Mouse (Mus musculus): ENCODE measurements around the gene Osbpl5.

DNA sequence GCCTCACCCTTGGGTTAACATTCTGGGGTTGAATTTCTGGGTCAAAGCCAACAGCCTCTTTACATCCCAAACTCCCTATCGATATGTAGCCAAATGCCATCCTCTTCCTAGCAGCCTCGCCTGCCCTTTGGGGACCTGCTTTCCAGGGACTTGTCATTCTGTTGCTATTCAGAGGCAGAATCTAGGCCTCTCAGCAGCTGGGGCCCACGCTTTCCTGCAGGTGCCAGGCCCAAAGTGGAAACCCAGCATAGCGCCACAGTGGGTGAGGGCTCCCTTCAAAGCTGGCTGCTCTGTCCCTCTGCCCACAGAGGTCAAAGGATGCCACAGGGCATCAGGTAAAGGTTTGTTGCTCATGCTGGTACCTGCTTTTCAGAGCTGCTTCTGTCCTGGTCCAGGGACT lies 23.0 kb downstream of the Osbpl5 start:
- no peak for TF ChIP-seq CTCF (IDR thresholded peaks at IDR 0.05; ENCODE audit: low read depth, low read length)
- no peak for TF ChIP-seq EP300 (IDR thresholded peaks at IDR 0.05; ENCODE audit: insufficient read depth, low read depth, low read length)
